Mouse (Mus musculus): ENCODE data around the gene Ccdc141. TPM values are rescaled to one million over a fixed set of nuclear protein-coding genes. Genes with fewer than 3 reads are reported as not detected.

Ccdc141 gene
- total RNA-seq, 1 experiment, result 3.3 TPM

DNA sequence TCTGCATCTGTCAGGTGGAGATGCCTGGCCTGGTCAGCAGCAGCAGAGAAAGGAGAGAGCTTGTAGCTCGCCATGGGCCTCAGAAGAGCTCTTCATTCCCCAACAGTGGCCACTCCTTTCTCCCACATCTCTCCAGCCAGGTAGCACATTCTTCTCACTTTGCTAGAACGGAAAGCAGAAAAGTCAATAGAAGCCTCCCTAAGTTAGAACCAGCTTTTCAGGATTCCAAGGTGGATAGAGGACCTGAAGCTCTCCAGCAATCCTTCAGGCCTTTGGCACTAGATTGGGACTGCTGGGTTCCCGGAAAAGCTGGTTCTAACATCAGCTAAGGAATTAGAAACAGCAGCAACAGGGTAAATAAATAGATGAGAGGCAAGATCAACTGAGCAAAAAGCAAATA lies 8.3 kb downstream of the Ccdc141 start:
- no peaks in the 10 kb centered on the region for H3K9me3 ChIP-seq (ENCODE audit: control insufficient read depth, insufficient read depth, low read depth, low read length)

DNA sequence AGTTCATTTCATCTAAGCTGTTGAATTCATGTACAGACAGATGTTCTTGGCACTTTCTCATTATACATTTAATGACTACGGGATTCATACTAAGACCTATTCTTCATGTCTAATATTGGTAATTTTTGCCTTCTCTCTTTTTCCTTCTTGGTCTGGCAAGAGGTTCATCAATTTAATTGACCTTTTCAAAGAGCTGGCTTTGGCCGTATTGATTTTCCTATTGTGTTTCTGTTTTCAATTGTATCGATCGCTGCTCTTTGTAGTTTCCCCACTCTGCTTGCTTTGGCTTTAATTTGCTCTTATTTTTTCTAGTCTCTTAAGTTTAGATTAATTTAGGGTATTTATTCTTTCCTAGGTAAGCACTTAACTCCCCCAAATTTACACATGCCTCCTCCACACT lies 12.9 kb downstream of the Ccdc141 start:
- in situ Hi-C loops (cut with MboI; ENCODE audit: low sequenced_read_pairs in 2 of 2, unreplicated experiment in 2 of 2), result no loop called here
- Histone ChIP-seq H3K27ac (ENCODE audit: insufficient read depth, low read depth, low read length, poor library complexity, severe bottlenecking) (no peak overlapping the region), H3K9me3 (ENCODE audit: control insufficient read depth, insufficient read depth, low read depth, low read length) (no peaks in the 10 kb centered on the region), H3K9ac (ENCODE audit: insufficient read depth, low read depth, low read length, poor library complexity, severe bottlenecking) (no peak overlapping the region), H3K4me1 (ENCODE audit: control insufficient read depth in 2 of 2, insufficient read depth in 2 of 2, low read length in 2 of 2, poor library complexity in 1 of 2) (no peaks in the 10 kb centered on the region), H3K4me3 (ENCODE audit: insufficient read depth in 1 of 2, low read depth in 1 of 2, low read length in 2 of 2, poor library complexity in 1 of 2, severe bottlenecking in 1 of 2) (no peak overlapping the region), H3K36me3 (ENCODE audit: control insufficient read depth, insufficient read depth, low read length, poor library complexity, severe bottlenecking) (no peaks in the 10 kb centered on the region)
- TF ChIP-seq CHD2 (IDR thresholded peaks at IDR 0.05; ENCODE audit: low read depth, low read length), result no peak
- TF ChIP-seq MAFK (IDR thresholded peaks at IDR 0.05; ENCODE audit: insufficient read depth, low read depth, low read length), result no peak
- TF ChIP-seq ZC3H11A (IDR thresholded peaks at IDR 0.05; ENCODE audit: borderline replicate concordance, low read depth, low read length), result no peak
- no peak for TF ChIP-seq HCFC1 (IDR thresholded peaks at IDR 0.05; ENCODE audit: borderline replicate concordance, insufficient read depth, low read length)
- no peak for TF ChIP-seq ZNF384 (IDR thresholded peaks at IDR 0.05; ENCODE audit: low read depth, low read length)
- no peak for DNase-seq (ENCODE audit: low read depth, low spot score)

More for the DNA sequence above, 8.3 kb downstream of the Ccdc141 start:
- H3K4me1 ChIP-seq (ENCODE audit: control insufficient read depth in 2 of 2, insufficient read depth in 2 of 2, low read length in 2 of 2, poor library complexity in 1 of 2), result no peaks in the 10 kb centered on the region
- no peaks in the 10 kb centered on the region for H3K36me3 ChIP-seq (ENCODE audit: control insufficient read depth, insufficient read depth, low read length, poor library complexity, severe bottlenecking)
- TF ChIP-seq ZNF384 (IDR thresholded peaks at IDR 0.05; ENCODE audit: low read depth, low read length) (no peak), MAFK (IDR thresholded peaks at IDR 0.05; ENCODE audit: insufficient read depth, low read depth, low read length) (no peak), CHD2 (IDR thresholded peaks at IDR 0.05; ENCODE audit: low read depth, low read length) (no peak), ZC3H11A (IDR thresholded peaks at IDR 0.05; ENCODE audit: borderline replicate concordance, low read depth, low read length) (no peak), HCFC1 (IDR thresholded peaks at IDR 0.05; ENCODE audit: borderline replicate concordance, insufficient read depth, low read length) (no peak)
- in situ Hi-C loops (cut with MboI; ENCODE audit: low sequenced_read_pairs in 2 of 2, unreplicated experiment in 2 of 2), result no loop called here
- no peak overlapping the region for H3K9ac ChIP-seq (ENCODE audit: insufficient read depth, low read depth, low read length, poor library complexity, severe bottlenecking)
- no peak overlapping the region for H3K27ac ChIP-seq (ENCODE audit: insufficient read depth, low read depth, low read length, poor library complexity, severe bottlenecking)
- DNase-seq (ENCODE audit: low read depth, low spot score), result no peak
- no peak overlapping the region for H3K4me3 ChIP-seq (ENCODE audit: insufficient read depth in 1 of 2, low read depth in 1 of 2, low read length in 2 of 2, poor library complexity in 1 of 2, severe bottlenecking in 1 of 2)

DNA sequence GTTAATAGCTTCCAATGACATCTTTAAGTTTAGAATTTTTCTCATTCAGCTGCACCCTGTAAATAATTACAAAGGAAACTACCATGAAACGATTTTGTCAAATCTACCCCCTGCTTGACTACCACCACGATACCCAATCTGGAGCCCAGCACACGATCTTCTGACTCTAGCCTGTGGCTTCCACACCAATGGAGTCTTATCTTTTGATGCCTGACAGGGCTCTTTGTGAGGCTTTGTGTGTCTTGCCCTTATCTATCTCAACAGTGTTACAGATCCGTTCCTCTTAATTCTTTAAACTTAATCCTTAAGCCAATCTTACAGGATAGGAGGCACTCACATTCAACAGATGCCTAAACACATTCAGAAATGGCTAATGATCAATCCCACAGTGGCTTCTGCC lies 16.4 kb downstream of the Ccdc141 start:
- Histone ChIP-seq H3K36me3 (ENCODE audit: control insufficient read depth, insufficient read depth, low read length, poor library complexity, severe bottlenecking) (no peaks in the 10 kb centered on the region), H3K9ac (ENCODE audit: insufficient read depth, low read depth, low read length, poor library complexity, severe bottlenecking) (no peak overlapping the region), H3K4me3 (ENCODE audit: insufficient read depth in 1 of 2, low read depth in 1 of 2, low read length in 2 of 2, poor library complexity in 1 of 2, severe bottlenecking in 1 of 2) (no peak overlapping the region), H3K9me3 (ENCODE audit: control insufficient read depth, insufficient read depth, low read depth, low read length) (no peaks in the 10 kb centered on the region), H3K4me1 (ENCODE audit: control insufficient read depth in 2 of 2, insufficient read depth in 2 of 2, low read length in 2 of 2, poor library complexity in 1 of 2) (peaks cover 0 to 7% of the 10 kb centered on the region in 2 experiments; a peak in 2 of 4 replicates), H3K27ac (ENCODE audit: insufficient read depth, low read depth, low read length, poor library complexity, severe bottlenecking) (no peak overlapping the region)
- TF ChIP-seq CHD2 (IDR thresholded peaks at IDR 0.05; ENCODE audit: low read depth, low read length) (no peak), ZC3H11A (IDR thresholded peaks at IDR 0.05; ENCODE audit: borderline replicate concordance, low read depth, low read length) (no peak), HCFC1 (IDR thresholded peaks at IDR 0.05; ENCODE audit: borderline replicate concordance, insufficient read depth, low read length) (no peak), MAFK (IDR thresholded peaks at IDR 0.05; ENCODE audit: insufficient read depth, low read depth, low read length) (no peak), ZNF384 (IDR thresholded peaks at IDR 0.05; ENCODE audit: low read depth, low read length) (no peak)
- in situ Hi-C loops (cut with MboI; ENCODE audit: low sequenced_read_pairs in 2 of 2, unreplicated experiment in 2 of 2), result no loop called here
- DNase-seq (ENCODE audit: low read depth, low spot score), result no peak

DNA sequence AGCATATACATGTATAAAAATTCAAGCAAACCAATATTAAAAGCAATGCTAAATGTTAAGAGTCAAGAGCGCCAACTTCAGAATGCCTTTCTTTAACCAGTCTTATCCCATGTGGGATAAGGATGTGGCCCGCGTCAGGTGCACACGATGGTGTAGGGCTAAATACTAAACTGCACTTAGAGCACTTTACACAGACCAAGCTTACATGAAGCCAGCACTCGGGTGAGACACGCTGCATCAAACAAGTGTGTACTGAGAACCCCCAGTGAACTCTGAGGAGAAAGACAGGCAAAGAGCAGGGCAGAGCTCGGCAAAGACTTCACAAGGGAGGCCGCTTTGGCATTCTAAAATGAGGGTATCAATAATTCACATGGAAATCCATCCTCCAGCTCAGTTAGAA lies 19.2 kb downstream of the Ccdc141 start:
- Histone ChIP-seq H3K4me3 (ENCODE audit: insufficient read depth in 1 of 2, low read depth in 1 of 2, low read length in 2 of 2, poor library complexity in 1 of 2, severe bottlenecking in 1 of 2) (no peak overlapping the region), H3K4me1 (ENCODE audit: control insufficient read depth in 2 of 2, insufficient read depth in 2 of 2, low read length in 2 of 2, poor library complexity in 1 of 2) (peaks cover 7 to 11% of the 10 kb centered on the region in 2 experiments), H3K27ac (ENCODE audit: insufficient read depth, low read depth, low read length, poor library complexity, severe bottlenecking) (no peak overlapping the region), H3K36me3 (ENCODE audit: control insufficient read depth, insufficient read depth, low read length, poor library complexity, severe bottlenecking) (no peaks in the 10 kb centered on the region), H3K9me3 (ENCODE audit: control insufficient read depth, insufficient read depth, low read depth, low read length) (no peaks in the 10 kb centered on the region), H3K9ac (ENCODE audit: insufficient read depth, low read depth, low read length, poor library complexity, severe bottlenecking) (no peak overlapping the region)
- DNase-seq (ENCODE audit: low read depth, low spot score), result no peak
- in situ Hi-C loops (cut with MboI; ENCODE audit: low sequenced_read_pairs in 2 of 2, unreplicated experiment in 2 of 2), result no loop called here
- TF ChIP-seq HCFC1 (IDR thresholded peaks at IDR 0.05; ENCODE audit: borderline replicate concordance, insufficient read depth, low read length), result no peak
- TF ChIP-seq MAFK (IDR thresholded peaks at IDR 0.05; ENCODE audit: insufficient read depth, low read depth, low read length), result no peak
- TF ChIP-seq ZC3H11A (IDR thresholded peaks at IDR 0.05; ENCODE audit: borderline replicate concordance, low read depth, low read length), result no peak
- TF ChIP-seq ZNF384 (IDR thresholded peaks at IDR 0.05; ENCODE audit: low read depth, low read length), result no peak
- TF ChIP-seq CHD2 (IDR thresholded peaks at IDR 0.05; ENCODE audit: low read depth, low read length), result no peak

DNA sequence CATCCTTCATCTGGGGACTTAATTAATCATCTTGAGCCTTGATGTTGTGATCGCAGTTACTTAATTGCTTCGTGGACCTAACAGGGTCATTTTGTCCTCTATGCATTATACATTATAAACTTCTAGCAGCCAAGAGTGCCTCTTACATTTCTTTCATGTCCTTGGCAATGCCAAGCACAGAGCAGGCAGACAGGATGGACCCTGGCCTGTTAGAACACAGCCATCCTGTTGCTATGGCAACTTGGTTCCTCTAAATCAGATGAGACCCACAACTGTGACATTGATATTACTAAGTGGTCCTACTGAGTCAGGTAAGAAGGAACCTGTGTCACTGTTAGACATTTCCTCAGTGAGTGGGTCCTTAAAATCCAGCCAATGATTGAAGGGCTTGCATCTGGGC lies 20.9 kb downstream of the Ccdc141 start:
- H3K4me1 ChIP-seq (ENCODE audit: control insufficient read depth in 2 of 2, insufficient read depth in 2 of 2, low read length in 2 of 2, poor library complexity in 1 of 2), result peaks cover 8 to 11% of the 10 kb centered on the region in 2 experiments
- H3K27ac ChIP-seq (ENCODE audit: insufficient read depth, low read depth, low read length, poor library complexity, severe bottlenecking), result no peak overlapping the region
- no peak for DNase-seq (ENCODE audit: low read depth, low spot score)
- H3K9me3 ChIP-seq (ENCODE audit: control insufficient read depth, insufficient read depth, low read depth, low read length), result no peaks in the 10 kb centered on the region
- H3K36me3 ChIP-seq (ENCODE audit: control insufficient read depth, insufficient read depth, low read length, poor library complexity, severe bottlenecking), result no peaks in the 10 kb centered on the region
- no peak for TF ChIP-seq MAFK (IDR thresholded peaks at IDR 0.05; ENCODE audit: insufficient read depth, low read depth, low read length)
- no peak for TF ChIP-seq ZNF384 (IDR thresholded peaks at IDR 0.05; ENCODE audit: low read depth, low read length)
- H3K4me3 ChIP-seq (ENCODE audit: insufficient read depth in 1 of 2, low read depth in 1 of 2, low read length in 2 of 2, poor library complexity in 1 of 2, severe bottlenecking in 1 of 2), result no peak overlapping the region
- no peak overlapping the region for H3K9ac ChIP-seq (ENCODE audit: insufficient read depth, low read depth, low read length, poor library complexity, severe bottlenecking)
- in situ Hi-C loops (cut with MboI; ENCODE audit: low sequenced_read_pairs in 2 of 2, unreplicated experiment in 2 of 2), result no loop called here

All from ES-E14 (cell line).